Mouse (Mus musculus) erythroblast, embryonic 14.5 days (primary cell): ENCODE measurements around the gene Hic1.

Source experiments
- GATA1 ChIP-seq: IDR thresholded peaks from 2 replicates; pipeline ENCODE4 v1.6.1; 2012; ENCODE audit warnings: low read length, inconsistent platforms, mixed read lengths
- TAL1 ChIP-seq: IDR thresholded peaks from 3 replicates; pipeline ENCODE4 v1.6.1; 2012; ENCODE audit warnings: low read length, inconsistent platforms, mixed read lengths

DNA sequence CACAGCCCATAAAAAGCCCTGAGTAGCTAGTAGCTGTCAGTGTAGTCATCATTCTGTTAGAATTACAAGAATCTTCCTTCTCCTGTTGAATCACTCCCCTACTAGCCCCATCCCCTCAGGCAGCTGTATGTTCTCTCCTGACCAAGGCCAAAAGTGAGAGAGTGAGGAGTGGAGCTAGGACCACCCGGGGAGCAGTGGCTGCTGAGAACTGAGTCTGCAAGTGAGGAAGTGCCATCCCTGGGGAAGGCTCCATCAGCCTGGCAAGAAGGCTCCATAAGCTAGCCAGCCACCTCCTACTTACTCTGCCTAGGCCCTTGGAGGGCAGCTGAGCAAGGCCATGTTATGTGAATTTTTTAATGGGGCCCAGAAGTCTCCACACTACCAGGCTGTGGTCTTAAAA is 27.4 kb downstream of the Hic1 start:
- no peak for TF ChIP-seq TAL1
- TF ChIP-seq GATA1, result no peak
